Mouse (Mus musculus): ENCODE measurements around the gene Fcgbp. TPM values are rescaled to one million over a fixed set of nuclear protein-coding genes. Genes with fewer than 3 reads are reported as not detected.
A peak's percentile ranks its signal among the peaks of the same experiment; 100 is the strongest.

Fcgbp gene
- polyA plus RNA-seq, 1 experiment from 2014 or later, result 0.84 TPM

GRCm38 (mm10) chr7:28169489-28170422 is 98.7 kb downstream of the Fcgbp start, which contains the start of gene Fbl:
Fbl (plus strand) TSS chr7:28169710.
- Histone ChIP-seq H3K27ac (ENCODE audit: low read depth) (peak within 1 kb of the TSS; percentile 90), H3K4me2 (peak within 1 kb of the TSS; percentile 88), H3K9me3 (ENCODE audit: low read depth, low read length) (no peaks in the 10 kb centered on the region), H3K4me1 (ENCODE audit: insufficient read depth) (peaks cover 10% of the 10 kb centered on the region), H3K27me3 (ENCODE audit: insufficient read depth, low read length) (no peaks in the 10 kb centered on the region), H3K4me3 (ENCODE audit: low read depth, low read length) (peak within 1 kb of the TSS; percentile 91), H3K9ac (peak within 1 kb of the TSS; percentile 81), H3K36me3 (ENCODE audit: insufficient read depth) (no peaks in the 10 kb centered on the region)
- TF ChIP-seq CTCF (IDR thresholded peaks at IDR 0.05; ENCODE audit: low read depth), result no peak
- WGBS, result under 1% methylated on average over 80 of the region's 80 CpGs
- DNase-seq (peak; percentile 98), ATAC-seq (ENCODE audit: insufficient read depth) (peak; percentile 92)

Other genes starting within 250 kb of the Fcgbp start
- gene Zfp59, start 232.6 kb upstream of the Fcgbp start, polyA plus RNA-seq (2014; fragmentation: Nextera tagmentation; extraction: Ambion mirVana), result 9.9 and 10.2 TPM in 2 replicates
- 3.8 and 3.9 TPM in 2 replicates for gene Zfp607a, start 213.7 kb upstream of the Fcgbp start, polyA plus RNA-seq (2014; fragmentation: Nextera tagmentation; extraction: Ambion mirVana)
- 10.1 TPM in 2 replicates for gene Zfp974, start 141.8 kb upstream of the Fcgbp start, polyA plus RNA-seq (2014; fragmentation: Nextera tagmentation; extraction: Ambion mirVana)
- gene Zfp780b, start 92.1 kb upstream of the Fcgbp start, polyA plus RNA-seq (2014; fragmentation: Nextera tagmentation; extraction: Ambion mirVana), result 16.2 and 17.5 TPM in 2 replicates
- 6.0 and 6.6 TPM in 2 replicates for gene Zfp850, start 57.1 kb upstream of the Fcgbp start, polyA plus RNA-seq (2014; fragmentation: Nextera tagmentation; extraction: Ambion mirVana)
- gene Psmc4, start 21.1 kb upstream of the Fcgbp start, polyA plus RNA-seq (2014; fragmentation: Nextera tagmentation; extraction: Ambion mirVana), result 300 and 307 TPM in 2 replicates
- gene 9530053A07Rik, start 58.2 kb downstream of the Fcgbp start, polyA plus RNA-seq (2014; fragmentation: Nextera tagmentation; extraction: Ambion mirVana), result not detected in 2 replicates
- 47.3 and 50.9 TPM in 2 replicates for gene Fbl, start 98.5 kb downstream of the Fcgbp start, polyA plus RNA-seq (2014; fragmentation: Nextera tagmentation; extraction: Ambion mirVana)
- 13.2 and 14.4 TPM in 2 replicates for gene Dyrk1b, start 108.2 kb downstream of the Fcgbp start, polyA plus RNA-seq (2014; fragmentation: Nextera tagmentation; extraction: Ambion mirVana)
- gene Eid2, start 196.6 kb downstream of the Fcgbp start, polyA plus RNA-seq (2014; fragmentation: Nextera tagmentation; extraction: Ambion mirVana), result 9.8 and 12.9 TPM in 2 replicates
- gene Eid2b, start 206.5 kb downstream of the Fcgbp start, polyA plus RNA-seq (2014; fragmentation: Nextera tagmentation; extraction: Ambion mirVana), result 9.0 and 10.9 TPM in 2 replicates
- 0.15 TPM in 1 of 2 replicates, not detected in the other for gene Selenov, start 219.9 kb downstream of the Fcgbp start, polyA plus RNA-seq (2014; fragmentation: Nextera tagmentation; extraction: Ambion mirVana)
- 0.43 and 0.66 TPM in 2 replicates for gene Dll3, start 231.0 kb downstream of the Fcgbp start, polyA plus RNA-seq (2014; fragmentation: Nextera tagmentation; extraction: Ambion mirVana)
- gene Timm50, start 240.8 kb downstream of the Fcgbp start, polyA plus RNA-seq (2014; fragmentation: Nextera tagmentation; extraction: Ambion mirVana), result 162 and 174 TPM in 2 replicates